Mouse (Mus musculus) frontal cortex, adult (tissue): ENCODE results near the gene Cbx8.

ENCODE experiments used
- ATAC-seq: cut with Nextera tagmentation; 2 replicates; pipeline ENCODE4 v1.9.2; 2017; ENCODE audit warnings: mild to moderate bottlenecking, moderate library complexity, mixed read lengths; ENCODE audit not compliant: low TSS enrichment

Gene Cbx8

GRCm38 (mm10) chr11:118987999-118988398 is 52.8 kb downstream of the Cbx8 start, which contains the start of gene Enpp7:
Gene Enpp7, plus strand, starts transcription at chr11:118988188.
- no peak for ATAC-seq
